Mouse (Mus musculus) midbrain, embryonic 10.5 days (tissue): ENCODE measurements around the gene Ndufaf3. TPM values are rescaled to one million over a fixed set of nuclear protein-coding genes. Genes with fewer than 3 reads are reported as not detected.
A peak's percentile ranks its signal among the peaks of the same experiment; 100 is the strongest.

Experiments used
- DNase-seq: peaks from one replicate; pipeline ENCODE4 v3.0.0-alpha.2; 2017; ENCODE audit warnings: low spot score
- H3K27ac ChIP-seq: fragments of 300-500 bp; sonication (generic); replicated peaks from 2 replicates; pipeline ENCODE4 v1.5.1; 2016; ENCODE audit warnings: mild to moderate bottlenecking
- H3K27me3 ChIP-seq: fragments of 300-500 bp; sonication (generic); 2 replicates; pipeline ENCODE4 v1.6.1; 2016; ENCODE audit warnings: low read depth, mild to moderate bottlenecking; ENCODE audit not compliant: poor library complexity, severe bottlenecking
- H3K36me3 ChIP-seq: fragments of 300-500 bp; sonication (generic); 2 replicates; pipeline ENCODE4 v1.6.1; 2016; ENCODE audit warnings: mild to moderate bottlenecking, moderate library complexity
- H3K4me1 ChIP-seq: fragments of 300-500 bp; sonication (generic); 2 replicates; pipeline ENCODE4 v1.6.1; 2016
- H3K4me3 ChIP-seq: fragments of 300-500 bp; sonication (generic); 2 replicates; pipeline ENCODE4 v1.5.1; 2016; ENCODE audit warnings: mild to moderate bottlenecking, moderate library complexity
- H3K9me3 ChIP-seq: fragments of 300-500 bp; sonication (generic); replicated peaks from 2 replicates; pipeline ENCODE4 v1.6.1; 2016; ENCODE audit warnings: mild to moderate bottlenecking
- WGBS: fragments of 180-500 bp; shearing (Covaris S2); methylation state at CpG from one replicate; pipeline ENCODE4 v1.1.7; 2016; 5-methylcytosine and 5-hydroxymethylcytosine counted together
- microRNA counts: library from miRNA; unstranded; fragments of <30 nt; microRNA quantifications from one replicate; lab custom pipeline; 2017
- microRNA-seq: library from miRNA; unstranded; fragments of <30 nt; microRNA quantifications from one replicate; pipeline ENCODE4, GENCODE M21; 2017
- polyA plus RNA-seq: library from polyadenylated mRNA; unstranded; fragments of >200 nt; fragmentation: Nextera tagmentation; extraction: Ambion mirVana; gene quantifications from 2 replicates; pipeline ENCODE4 v1.2.1, GENCODE M21; 2016

Ndufaf3 gene
- polyA plus RNA-seq, 1 experiment from 2014 or later = 47.0 TPM

DNA sequence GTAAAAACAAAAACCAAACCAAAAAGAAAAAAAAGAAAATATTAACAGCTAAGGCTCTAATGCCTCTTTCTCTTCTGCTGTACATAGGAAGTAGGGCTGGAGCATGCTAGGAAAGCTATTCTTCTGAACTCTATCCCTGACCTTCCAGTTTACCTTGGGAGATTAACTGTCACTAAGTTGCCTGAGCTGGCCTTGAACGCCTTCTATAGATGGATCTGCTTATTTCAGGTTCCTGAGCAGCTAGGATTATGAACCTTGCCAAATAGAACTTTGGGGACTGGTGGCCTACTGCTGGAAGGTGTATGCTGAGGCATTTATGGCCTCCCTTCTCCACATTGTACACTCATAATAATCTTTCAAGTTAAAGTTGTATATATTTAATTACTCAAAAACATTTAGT lies 36.3 kb downstream of the Ndufaf3 start:
- WGBS = 94% methylated on average over 1 of the region's 1 CpGs
- Histone ChIP-seq H3K36me3 (peaks cover 89% of the 10 kb centered on the region), H3K4me3 (no peak overlapping the region), H3K4me1 (no peaks in the 10 kb centered on the region), H3K27me3 (no peaks in the 10 kb centered on the region), H3K9me3 (no peaks in the 10 kb centered on the region), H3K27ac (no peak overlapping the region)
- no peak for DNase-seq

DNA sequence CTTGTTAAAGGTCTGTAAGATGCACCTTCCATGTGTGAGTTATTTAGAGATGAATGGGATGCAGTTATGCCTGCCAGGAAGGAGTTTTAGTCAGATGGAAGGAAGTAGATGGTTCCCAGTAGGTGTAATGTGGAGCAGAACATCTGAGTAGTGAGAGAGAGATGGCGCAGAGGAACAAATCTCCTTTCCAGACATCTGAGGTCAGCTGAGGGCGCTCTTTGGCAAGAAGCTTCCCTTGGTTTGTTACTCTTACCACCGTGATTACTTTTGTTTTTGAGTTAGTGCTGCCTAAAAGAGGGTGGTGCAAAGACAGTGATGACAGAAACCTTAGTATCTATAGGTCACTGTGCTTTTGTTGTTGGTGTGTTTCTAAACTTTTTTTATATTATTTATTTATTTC lies 41.8 kb downstream of the Ndufaf3 start:
- Histone ChIP-seq H3K27ac (no peak overlapping the region), H3K4me1 (no peaks in the 10 kb centered on the region), H3K36me3 (peaks cover 68% of the 10 kb centered on the region), H3K9me3 (no peaks in the 10 kb centered on the region), H3K4me3 (no peak overlapping the region), H3K27me3 (no peaks in the 10 kb centered on the region)
- WGBS = 88% methylated on average over 3 of the region's 3 CpGs
- DNase-seq = no peak

- 96% methylated on average over 4 of the region's 4 CpGs for WGBS
- Histone ChIP-seq H3K4me1 (peaks cover 20% of the 10 kb centered on the region), H3K36me3 (peaks cover 60% of the 10 kb centered on the region), H3K9me3 (no peaks in the 10 kb centered on the region), H3K27ac (no peak overlapping the region), H3K4me3 (no peak overlapping the region), H3K27me3 (no peaks in the 10 kb centered on the region)
- DNase-seq = no peak
These were observed 43.9 kb downstream of the Ndufaf3 start for GRCm38 (mm10) chr9:108523341-108523740.

DNA sequence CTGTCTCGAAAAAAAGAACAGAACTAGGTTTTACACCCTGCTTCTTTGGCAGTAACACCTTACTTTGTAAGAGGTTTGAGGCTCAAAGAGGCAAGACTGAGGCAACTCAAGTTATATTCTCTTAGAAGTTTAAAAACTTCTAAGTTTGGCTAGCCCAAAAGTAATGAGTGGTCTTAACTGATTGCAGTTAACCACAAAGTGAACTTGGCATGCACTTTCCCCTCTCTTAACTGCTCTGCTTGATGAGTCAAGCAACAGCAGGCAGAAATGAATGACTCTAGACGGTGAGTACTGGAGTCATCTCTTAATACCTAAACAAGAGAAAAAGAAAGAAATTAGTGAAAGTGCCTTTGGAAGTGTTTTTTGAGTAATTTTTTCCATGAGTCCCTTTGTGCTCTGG lies 45.6 kb downstream of the Ndufaf3 start:
- no peak for DNase-seq
- H3K4me3 ChIP-seq = no peak overlapping the region
- no peak overlapping the region for H3K27ac ChIP-seq
- 94% methylated on average over 2 of the region's 2 CpGs for WGBS
- H3K9me3 ChIP-seq = no peaks in the 10 kb centered on the region
- peaks cover 47% of the 10 kb centered on the region for H3K36me3 ChIP-seq
- H3K27me3 ChIP-seq = no peaks in the 10 kb centered on the region
- peaks cover 25% of the 10 kb centered on the region for H3K4me1 ChIP-seq

DNA sequence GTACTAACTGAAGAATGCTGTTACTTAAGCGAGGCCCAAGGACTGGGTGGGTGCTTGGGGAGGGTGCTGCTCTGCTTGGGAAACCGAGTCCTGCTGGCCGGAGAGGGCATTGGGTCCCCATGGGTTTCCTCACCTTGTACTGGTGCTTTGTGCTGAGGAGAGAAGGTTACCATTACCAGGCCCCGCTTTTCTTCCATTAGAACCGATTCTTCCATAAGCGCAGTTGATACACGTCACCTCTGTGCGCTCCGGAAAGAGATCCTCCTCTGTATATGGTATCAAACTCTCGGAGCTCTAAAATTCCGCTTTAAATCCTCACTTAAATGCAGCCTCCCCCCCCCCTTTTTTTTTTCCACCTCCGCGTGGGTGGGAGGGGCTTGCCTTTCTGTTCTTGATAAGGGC lies 49.3 kb downstream of the Ndufaf3 start:
- no peak for DNase-seq
- Histone ChIP-seq H3K36me3 (peaks cover 54% of the 10 kb centered on the region), H3K4me3 (peak overlapping the region; percentile 89), H3K27me3 (no peaks in the 10 kb centered on the region), H3K4me1 (peaks cover 35% of the 10 kb centered on the region), H3K27ac (peak overlapping the region; percentile 99), H3K9me3 (no peaks in the 10 kb centered on the region)
- under 1% methylated on average over 13 of the region's 13 CpGs for WGBS

DNA sequence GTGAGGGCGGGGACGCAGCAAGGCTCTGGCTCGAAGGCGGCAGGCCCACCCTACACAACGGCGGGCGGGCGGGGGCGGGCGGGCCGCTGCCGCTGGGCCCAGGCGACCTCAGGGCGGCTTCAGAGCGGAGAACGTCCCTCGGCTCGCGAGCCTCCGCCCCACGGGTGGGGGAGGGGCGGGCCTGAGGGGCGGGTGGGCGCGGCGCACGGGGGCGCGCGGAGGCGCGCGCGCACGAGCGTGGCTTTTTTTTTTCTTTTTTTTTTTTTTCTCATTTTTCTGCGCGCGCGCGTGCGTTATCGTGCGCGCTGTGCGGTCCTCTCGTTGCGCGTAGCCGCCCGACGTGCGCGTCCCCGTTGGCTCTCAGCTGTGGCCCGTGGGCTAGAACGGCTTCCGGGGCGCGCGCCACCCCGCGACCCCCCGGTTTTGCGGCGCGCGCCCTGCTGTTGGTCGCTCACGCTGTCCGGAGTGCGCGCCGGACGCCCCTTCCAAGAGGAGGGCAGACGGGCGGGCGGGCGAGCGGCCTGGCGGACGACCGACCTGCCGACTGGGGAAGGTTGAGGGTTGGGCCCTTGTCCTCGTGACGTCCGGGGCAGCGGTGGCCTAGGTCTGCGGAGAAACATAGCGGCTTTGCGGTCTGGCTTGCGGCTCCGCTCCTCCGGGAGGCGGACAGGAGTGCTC lies 49.8 kb downstream of the Ndufaf3 start:
- H3K27me3 ChIP-seq = no peaks in the 10 kb centered on the region
- WGBS = under 1% methylated on average over 83 of the region's 95 CpGs
- peak overlapping the region; percentile 89 for H3K4me3 ChIP-seq
- H3K27ac ChIP-seq = peak overlapping the region; percentile 99
- peaks cover 35% of the 10 kb centered on the region for H3K4me1 ChIP-seq
- H3K9me3 ChIP-seq = no peaks in the 10 kb centered on the region
- peaks cover 56% of the 10 kb centered on the region for H3K36me3 ChIP-seq
- peak; percentile 86 for DNase-seq

DNA sequence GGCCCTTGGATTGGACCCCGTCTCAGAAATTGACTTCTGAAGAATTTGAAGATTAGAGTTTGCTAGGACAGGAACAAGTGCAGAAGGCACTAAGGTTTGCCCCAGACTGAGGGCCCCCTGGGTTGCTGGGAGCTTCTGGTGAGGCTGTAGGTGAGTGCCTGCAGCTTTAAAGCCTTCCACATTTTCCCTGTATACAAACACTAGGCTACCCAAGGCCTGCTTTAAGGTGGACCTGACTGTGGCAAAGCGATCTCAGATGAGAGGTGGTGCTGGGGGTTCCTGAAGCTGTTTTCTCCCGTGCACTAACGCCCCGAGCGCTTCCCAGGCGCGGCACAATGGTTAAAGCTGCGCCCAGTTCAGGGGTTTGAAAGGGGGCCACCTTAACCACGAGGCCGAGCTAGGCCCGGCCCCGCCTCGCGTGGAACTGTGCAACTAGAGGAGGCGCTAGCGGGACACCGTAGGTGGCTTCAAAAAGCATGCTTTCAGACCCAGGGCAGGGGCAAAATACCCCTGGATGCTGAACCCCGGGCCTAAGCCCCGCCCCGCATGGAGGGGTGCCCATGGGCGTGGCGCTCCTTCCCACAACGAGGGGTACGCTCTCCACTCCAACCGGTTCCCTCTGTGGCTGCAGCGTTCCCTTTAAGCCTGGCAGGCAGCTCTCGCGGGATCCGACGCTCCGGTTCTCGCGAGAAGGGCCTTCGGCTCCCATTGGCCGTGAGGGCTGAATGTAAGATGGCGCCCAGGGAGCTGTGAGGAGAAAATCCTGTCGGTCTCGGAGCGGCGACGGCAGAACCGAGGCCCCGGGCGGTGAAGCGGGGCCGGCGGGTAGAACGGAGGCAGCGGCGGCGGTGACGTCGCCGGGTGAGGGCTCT lies 50.6 kb downstream of the Ndufaf3 start, which contains the start of gene Qrich1:
TSS of gene Qrich1 (plus strand) at position 427 of the 872 bp plus-strand sequence.
- H3K9me3 ChIP-seq = no peaks in the 10 kb centered on the region
- peak within 1 kb of the TSS; percentile 99 for H3K27ac ChIP-seq
- 1% methylated on average over 53 of the region's 55 CpGs for WGBS
- H3K4me1 ChIP-seq = peaks cover 35% of the 10 kb centered on the region
- no peaks in the 10 kb centered on the region for H3K27me3 ChIP-seq
- peaks cover 63% of the 10 kb centered on the region for H3K36me3 ChIP-seq
- H3K4me3 ChIP-seq = peak within 1 kb of the TSS; percentile 89
- peak; percentile 96 for DNase-seq

MicroRNA genes within 50 kb of the gene (microRNA counts, 519-probe panel; counts per million panel counts)
- 6,351 counts per million, percentile 58 among the panel's probes with 10 or more counts for microRNA mmu-miR-191 (lab: Ali Mortazavi, UCI)
- 5,065 counts per million, percentile 32 among the panel's probes with 10 or more counts for microRNA mmu-miR-425 (lab: Ali Mortazavi, UCI)

Small RNA genes within 50 kb of the gene (microRNA-seq; reads per million reads assigned to microRNA genes)
- gene Gm24083 = not detected
- not detected for gene Mir191
- 2,182 reads per million, percentile 83 among the genes with 10 or more reads in this experiment for gene Mir425

Other genes with a start within 250 kb of the Ndufaf3 start
- 767 and 792 TPM in 2 replicates for gene Gpx1, start 228.5 kb downstream of the Ndufaf3 start, polyA plus RNA-seq
- gene Usp4, start 219.6 kb downstream of the Ndufaf3 start, polyA plus RNA-seq = 119 and 140 TPM in 2 replicates
- 1.1 and 1.2 TPM in 2 replicates for gene 1700102P08Rik, start 174.6 kb downstream of the Ndufaf3 start, polyA plus RNA-seq
- 0.81 and 1.1 TPM in 2 replicates for gene Ccdc36, start 138.9 kb downstream of the Ndufaf3 start, polyA plus RNA-seq
- gene BC048562, start 131.0 kb downstream of the Ndufaf3 start, polyA plus RNA-seq = not detected in 2 replicates
- gene Ccdc71, start 106.9 kb downstream of the Ndufaf3 start, polyA plus RNA-seq = 58.2 and 59.4 TPM in 2 replicates
- 43.1 and 52.1 TPM in 2 replicates for gene Klhdc8b, start 105.9 kb downstream of the Ndufaf3 start, polyA plus RNA-seq
- gene Lamb2, start 87.7 kb downstream of the Ndufaf3 start, polyA plus RNA-seq = 42.7 and 46.2 TPM in 2 replicates
- gene Usp19, start 76.8 kb downstream of the Ndufaf3 start, polyA plus RNA-seq = 79.4 and 91.6 TPM in 2 replicates
- 112 and 115 TPM in 2 replicates for gene Qars, start 59.7 kb downstream of the Ndufaf3 start, polyA plus RNA-seq
- gene Qrich1, start 50.6 kb downstream of the Ndufaf3 start, polyA plus RNA-seq = 150 and 171 TPM in 2 replicates
- 202 and 239 TPM in 2 replicates for gene Impdh2, start 7.1 kb downstream of the Ndufaf3 start, polyA plus RNA-seq
- gene Dalrd3, start 2.5 kb upstream of the Ndufaf3 start, polyA plus RNA-seq = 196 and 221 TPM in 2 replicates
- 195 and 250 TPM in 2 replicates for gene Wdr6, start 11.3 kb upstream of the Ndufaf3 start, polyA plus RNA-seq
- 13.8 and 14.7 TPM in 2 replicates for gene P4htm, start 30.2 kb upstream of the Ndufaf3 start, polyA plus RNA-seq
- 66.8 and 72.6 TPM in 2 replicates for gene Arih2, start 82.0 kb upstream of the Ndufaf3 start, polyA plus RNA-seq
- gene Slc25a20, start 94.7 kb upstream of the Ndufaf3 start, polyA plus RNA-seq = 34.5 and 36.2 TPM in 2 replicates
- 34.6 and 40.8 TPM in 2 replicates for gene Prkar2a, start 121.9 kb upstream of the Ndufaf3 start, polyA plus RNA-seq
- 89.0 and 105 TPM in 2 replicates for gene Ip6k2, start 216.4 kb upstream of the Ndufaf3 start, polyA plus RNA-seq
- gene Nckipsd, start 240.9 kb upstream of the Ndufaf3 start, polyA plus RNA-seq = 14.5 and 17.3 TPM in 2 replicates